Mouse (Mus musculus) lung, postnatal 36 days (tissue): ENCODE results near the gene Zfyve28.

Experiments used
- DNase-seq: peaks from one replicate; pipeline ENCODE4 v3.0.0; 2022; ENCODE audit warnings: mixed read lengths

Zfyve28 gene

GRCm38 (mm10) chr5:34249132-34249531, 39.1 kb downstream of the Zfyve28 start:
- DNase-seq, result no peak

- DNase-seq, result no peak
These were observed 41.8 kb downstream of the Zfyve28 start for GRCm38 (mm10) chr5:34246443-34246842.

- DNase-seq, result no peak
These were observed 45.2 kb downstream of the Zfyve28 start for GRCm38 (mm10) chr5:34243062-34243461.

- DNase-seq, result peak; percentile 29
These were observed 45.9 kb downstream of the Zfyve28 start for GRCm38 (mm10) chr5:34242224-34242963.

GRCm38 (mm10) chr5:34238444-34238843, 49.8 kb downstream of the Zfyve28 start:
- no peak for DNase-seq

GRCm38 (mm10) chr5:34235898-34236420, 52.3 kb downstream of the Zfyve28 start:
- DNase-seq, result peak; percentile 49

GRCm38 (mm10) chr5:34235056-34235455, 53.2 kb downstream of the Zfyve28 start:
- DNase-seq, result no peak

- no peak for DNase-seq
These were observed 55.1 kb downstream of the Zfyve28 start for GRCm38 (mm10) chr5:34233221-34233515.

- DNase-seq, result peak; percentile 34
These were observed 55.6 kb downstream of the Zfyve28 start for GRCm38 (mm10) chr5:34232481-34233220.

GRCm38 (mm10) chr5:34231901-34232300, 56.3 kb downstream of the Zfyve28 start:
- DNase-seq, result peak; percentile 35

- no peak for DNase-seq
These were observed 57.4 kb downstream of the Zfyve28 start for GRCm38 (mm10) chr5:34230599-34231485.

GRCm38 (mm10) chr5:34229503-34229902, 58.7 kb downstream of the Zfyve28 start:
- no peak for DNase-seq

- DNase-seq, result no peak
These were observed 62.7 kb downstream of the Zfyve28 start for GRCm38 (mm10) chr5:34225516-34225915.

- no peak for DNase-seq
These were observed 63.7 kb downstream of the Zfyve28 start for GRCm38 (mm10) chr5:34224515-34224914.

GRCm38 (mm10) chr5:34220001-34220400, 68.2 kb downstream of the Zfyve28 start:
- DNase-seq, result no peak

GRCm38 (mm10) chr5:34218672-34219071, 69.6 kb downstream of the Zfyve28 start:
- peak; percentile 58 for DNase-seq

GRCm38 (mm10) chr5:34217756-34218155, 70.5 kb downstream of the Zfyve28 start:
- no peak for DNase-seq

GRCm38 (mm10) chr5:34216025-34216424, 72.2 kb downstream of the Zfyve28 start:
- DNase-seq, result no peak

- DNase-seq, result no peak
These were observed 74.6 kb downstream of the Zfyve28 start for GRCm38 (mm10) chr5:34213659-34214058.

- DNase-seq, result peak; percentile 87
These were observed 78.0 kb downstream of the Zfyve28 start for GRCm38 (mm10) chr5:34210279-34210678.

- no peak for DNase-seq
These were observed 80.7 kb downstream of the Zfyve28 start for GRCm38 (mm10) chr5:34207503-34207902.

- DNase-seq, result no peak
These were observed 82.5 kb downstream of the Zfyve28 start for GRCm38 (mm10) chr5:34205788-34206187.

GRCm38 (mm10) chr5:34204911-34205310, 83.3 kb downstream of the Zfyve28 start:
- DNase-seq, result no peak
